Mouse (Mus musculus): ENCODE results near the gene Urah.
A peak's percentile ranks its signal among the peaks of the same experiment; 100 is the strongest.

DNA sequence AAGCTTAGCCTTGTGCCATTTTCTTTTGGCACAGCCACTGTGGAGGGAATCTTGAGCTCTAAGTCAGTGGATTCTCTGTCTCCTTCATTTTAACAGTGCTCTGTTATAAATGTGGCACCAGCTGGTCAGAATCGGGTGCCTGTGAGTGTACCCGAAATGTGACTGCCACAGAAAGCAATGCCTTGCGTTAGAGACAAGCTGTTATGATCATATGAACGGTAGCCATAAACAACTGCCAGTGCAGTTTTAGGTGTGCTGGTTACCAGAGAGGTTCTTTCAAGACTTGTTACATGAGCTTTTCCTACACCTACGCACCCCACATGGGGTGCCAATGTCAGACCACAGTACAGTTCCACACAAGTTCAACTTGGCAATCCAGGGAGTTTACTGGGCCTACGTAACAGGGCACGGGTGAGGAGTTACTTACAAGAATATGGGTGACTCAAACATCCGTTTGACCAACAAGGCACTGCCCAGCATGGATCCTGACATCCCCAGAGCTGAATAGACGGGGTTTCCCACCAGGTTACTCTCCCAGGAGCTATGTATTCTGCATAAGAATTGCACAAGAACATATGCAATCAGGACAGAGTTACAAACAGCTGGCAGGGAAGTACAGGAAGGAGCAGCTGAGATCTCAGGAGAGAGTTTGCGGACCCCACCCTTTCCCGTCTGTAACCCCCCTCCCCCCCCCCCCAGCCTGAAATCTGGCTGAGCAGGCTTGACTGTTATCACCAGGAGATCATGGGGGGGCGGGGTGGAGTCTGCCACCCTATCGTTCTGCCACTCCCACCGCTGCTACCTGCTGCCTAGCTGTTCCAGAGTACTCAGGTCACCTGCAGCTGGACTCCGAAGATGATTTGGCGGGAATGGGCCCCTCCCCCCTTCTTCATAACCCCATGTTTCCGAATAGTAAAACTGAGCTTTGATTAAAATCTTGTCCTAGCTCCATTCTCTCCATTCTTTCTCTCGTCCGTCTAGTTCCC, 6.2 kb downstream of the Urah start:
- no peak for TF ChIP-seq CTCF (conservative IDR thresholded peaks at IDR 0.05; ENCODE audit: low read length)
- peak; percentile 87 for TF ChIP-seq POU5F1 (IDR thresholded peaks at IDR 0.05; ENCODE audit: borderline replicate concordance, low read length)
- TF ChIP-seq NANOG (IDR thresholded peaks at IDR 0.05; ENCODE audit: borderline replicate concordance, low read length): no peak
